Mouse (Mus musculus) right cerebral cortex, postnatal 4 days (tissue): Measurements from ENCODE around the gene Dlgap1.
A peak's percentile ranks its signal among the peaks of the same experiment; 100 is the strongest.

Experiments used
- DNase-seq: peaks from one replicate; pipeline ENCODE4 v3.0.0-alpha.2; 2022

The Dlgap1 gene

DNA sequence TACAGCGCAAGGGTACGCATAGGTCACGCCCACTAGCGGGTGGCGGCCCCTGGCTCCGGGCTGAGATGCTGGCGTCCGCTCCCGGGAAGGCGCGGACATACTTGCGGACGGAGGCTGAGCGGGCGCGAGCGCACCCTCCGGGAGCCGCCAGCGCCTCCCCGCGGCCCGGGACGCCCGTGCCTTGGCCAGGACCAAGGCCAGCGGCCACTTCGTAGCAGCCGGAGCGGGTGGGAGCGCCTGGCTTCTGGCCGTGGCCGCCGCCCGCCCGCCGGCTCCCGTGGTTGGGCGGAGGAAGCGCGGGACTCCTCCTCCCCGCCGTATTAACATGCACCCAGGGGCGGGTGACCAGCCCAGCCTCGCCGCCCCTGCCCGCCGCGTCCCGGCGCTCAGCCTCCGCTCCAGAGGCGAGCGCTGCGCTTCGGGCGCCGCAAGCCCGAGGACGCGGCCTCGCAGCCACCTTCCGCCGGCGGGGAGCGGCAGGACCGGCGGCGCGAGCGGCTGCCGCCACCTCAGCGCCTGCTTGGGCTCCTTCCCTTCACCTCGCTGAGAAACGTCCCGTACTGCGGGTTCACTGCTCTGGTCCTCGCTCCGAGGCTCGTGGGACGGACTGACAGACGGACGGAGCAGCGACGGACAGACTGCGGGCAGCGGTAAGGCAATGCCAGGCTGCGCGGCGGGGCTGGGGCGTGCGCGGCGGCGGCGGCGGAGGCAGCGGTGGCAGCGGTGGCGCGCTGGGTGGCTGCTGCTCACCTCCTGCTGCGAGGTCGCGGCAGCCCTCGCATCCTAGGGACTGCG lies at the start of gene Dlgap1:
TSS of gene Dlgap1 (plus strand) at position 53 of the 795 bp plus-strand sequence.
- peak; percentile 74 for DNase-seq

DNA sequence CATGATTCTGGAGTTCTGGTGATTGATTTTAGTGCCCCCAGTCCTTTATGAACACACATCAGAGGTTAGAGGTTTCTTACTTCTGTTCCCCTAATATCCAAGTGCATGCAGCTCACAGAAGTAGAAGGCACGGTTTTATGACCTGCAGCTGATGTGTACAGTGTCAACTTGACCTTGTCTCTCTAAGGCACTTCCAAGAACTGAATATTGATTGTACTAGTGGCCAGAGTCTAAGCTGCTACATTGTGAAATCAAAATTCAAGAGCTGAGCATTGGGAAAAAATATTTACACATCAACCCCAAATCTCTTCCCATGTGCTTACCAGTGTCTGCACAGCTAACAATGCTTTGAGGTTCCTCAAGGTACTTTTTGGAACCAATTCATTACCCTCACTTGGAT lies 13.9 kb upstream of the Dlgap1 start:
- no peak for DNase-seq

DNA sequence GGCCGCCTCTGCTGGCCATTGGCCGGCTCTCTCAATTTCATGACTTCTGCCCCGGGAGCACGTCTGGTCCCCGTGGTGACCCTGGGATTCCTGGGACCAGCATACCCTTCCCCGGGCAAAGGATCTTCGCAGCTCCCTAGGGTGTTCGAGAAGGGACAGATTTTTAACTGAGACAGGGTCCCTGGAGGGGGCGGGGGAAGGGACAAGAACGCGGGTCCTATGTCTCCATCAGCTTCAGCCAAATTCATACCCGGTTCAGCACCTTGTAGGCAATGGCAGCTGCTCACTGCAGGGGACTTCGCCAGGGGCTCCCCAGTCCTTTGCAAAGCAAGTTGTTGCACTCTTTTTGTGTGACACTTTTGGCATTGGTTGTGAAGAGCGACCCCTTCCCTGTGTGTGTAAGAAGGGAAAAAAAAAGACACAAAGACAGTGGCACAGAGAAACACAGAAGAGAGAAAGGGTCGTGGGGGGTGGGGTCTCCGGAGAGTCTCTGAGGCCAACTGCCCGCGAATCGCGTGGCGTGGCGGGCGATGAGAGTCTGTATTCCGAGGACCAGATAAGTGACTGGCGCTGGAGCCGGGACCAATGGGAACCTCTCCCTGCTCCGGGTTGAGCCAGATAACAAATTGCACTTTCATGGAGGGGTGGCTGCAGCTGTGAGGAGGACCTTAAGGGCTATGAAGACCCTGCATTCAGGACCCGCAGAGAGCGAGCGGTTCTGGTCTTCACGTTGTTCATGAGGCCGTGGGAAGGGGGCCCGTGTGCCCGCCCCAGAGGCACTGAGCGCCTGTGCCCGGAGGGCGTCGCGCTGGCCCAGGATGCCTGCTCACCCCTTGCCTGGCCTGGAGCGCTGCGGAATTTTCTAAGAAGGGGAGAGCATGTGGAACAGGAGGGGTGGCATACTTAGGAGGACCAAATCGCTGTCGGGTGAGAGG lies 1.2 kb downstream of the Dlgap1 start:
- DNase-seq, result peak; percentile 48

DNA sequence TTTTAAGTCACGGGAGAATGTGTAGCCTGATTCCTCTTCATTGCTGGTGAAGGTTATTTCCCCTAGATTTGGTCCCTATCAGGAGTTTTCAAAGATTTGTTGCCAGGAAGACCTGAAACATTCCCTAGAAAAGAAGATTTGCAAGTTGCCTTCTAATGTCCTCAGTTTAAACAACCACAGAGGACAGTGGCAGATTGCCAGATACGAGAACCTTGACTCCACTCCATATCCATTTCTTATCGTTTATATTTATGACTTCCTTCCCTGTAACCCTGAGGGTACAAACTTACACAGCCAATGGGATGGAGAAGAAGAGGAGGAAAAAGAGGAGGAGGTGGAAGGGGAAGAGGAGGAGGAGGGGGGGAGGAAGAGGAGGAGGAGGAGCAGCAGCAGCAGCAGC lies 4.2 kb downstream of the Dlgap1 start:
- no peak for DNase-seq

DNA sequence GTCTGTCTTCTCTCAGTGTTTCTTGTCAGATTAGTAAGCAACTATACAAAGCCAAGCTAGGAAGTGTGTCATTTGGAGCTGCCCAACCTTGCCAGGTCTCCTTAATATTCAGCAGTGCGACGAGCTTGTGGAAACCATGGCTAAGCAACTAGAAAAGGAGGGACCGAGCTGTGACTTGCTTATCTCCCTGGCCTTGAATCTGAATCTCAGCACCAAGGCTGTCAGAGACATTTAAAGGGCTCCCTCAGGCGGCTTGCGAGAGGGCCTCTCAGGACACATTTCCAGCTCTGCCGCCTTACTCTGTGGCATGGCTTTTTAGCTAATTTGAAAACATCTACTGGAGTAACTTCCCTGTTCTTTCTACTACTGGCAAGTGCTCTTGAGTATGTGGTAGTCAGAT lies 5.1 kb downstream of the Dlgap1 start:
- no peak for DNase-seq

DNA sequence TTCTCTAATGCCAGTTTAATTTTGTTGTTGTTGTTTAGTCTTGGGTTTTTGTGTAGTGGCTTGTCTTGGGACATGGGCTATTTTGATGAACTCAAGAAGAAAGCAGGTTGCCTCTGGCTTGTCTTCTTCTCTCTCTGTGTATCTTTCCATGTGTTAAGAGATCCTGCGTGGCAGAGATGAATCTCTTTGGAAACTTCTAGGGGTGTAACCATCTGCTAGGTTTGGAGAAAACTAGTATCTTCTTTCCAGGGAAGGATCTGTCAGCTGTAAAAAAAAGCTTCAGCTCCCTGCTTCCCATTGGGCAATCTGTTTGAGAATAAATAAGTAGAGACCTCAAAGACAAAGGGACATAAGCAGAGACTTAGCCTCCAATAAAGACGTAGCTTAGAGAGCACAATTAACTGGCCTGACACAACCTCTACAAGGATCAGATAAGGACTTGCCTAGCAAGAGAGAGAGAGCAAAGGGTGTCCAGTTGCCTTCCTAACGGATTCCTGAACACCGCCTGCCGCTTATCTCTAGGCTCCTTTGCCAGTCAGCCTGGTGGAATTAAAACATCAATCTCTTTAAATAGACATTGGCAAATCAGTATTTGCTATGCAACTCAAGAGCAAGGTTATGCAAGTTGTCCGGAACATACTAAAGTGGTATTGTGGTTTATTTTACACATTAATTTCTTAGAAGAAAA lies 13.5 kb downstream of the Dlgap1 start:
- no peak for DNase-seq

DNA sequence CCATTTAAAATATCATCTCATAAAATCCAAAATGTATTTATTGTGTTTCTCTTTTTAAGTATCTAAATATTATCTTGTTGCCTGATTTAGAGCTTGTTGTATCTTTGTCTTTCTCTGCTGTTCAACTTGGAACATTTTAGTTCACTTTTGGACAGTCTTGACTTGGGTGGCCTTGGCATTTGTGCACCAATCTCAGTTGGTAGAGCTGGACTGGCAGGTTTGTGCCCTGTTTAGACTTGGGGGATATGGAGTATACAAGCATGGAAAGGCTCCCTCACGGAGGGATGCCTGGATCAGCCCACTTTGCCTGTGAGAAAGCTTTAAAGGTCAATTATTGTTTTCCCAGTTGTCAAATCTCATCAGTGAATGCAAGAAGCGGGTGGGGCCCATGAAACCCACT lies 27.5 kb downstream of the Dlgap1 start:
- DNase-seq, result no peak

DNA sequence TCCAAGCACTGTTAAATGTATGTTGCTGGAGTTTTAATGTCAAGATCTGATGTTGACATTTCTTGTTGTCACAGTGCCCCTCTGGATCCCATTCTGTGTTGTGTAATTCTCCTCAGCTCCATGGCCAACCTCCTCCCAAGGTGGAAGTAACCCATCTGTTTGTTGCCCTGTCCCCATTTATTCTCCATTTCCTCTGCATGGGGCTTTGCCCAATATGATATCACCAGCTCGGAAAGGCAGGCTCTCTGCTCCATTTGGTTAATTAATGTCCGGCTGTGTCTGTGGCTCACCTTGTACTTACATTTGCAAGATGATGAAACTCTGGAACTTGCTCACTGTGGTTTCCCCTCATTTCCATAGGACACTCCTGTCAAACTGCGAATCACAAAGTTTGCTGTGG lies 33.2 kb downstream of the Dlgap1 start:
- DNase-seq, result no peak

DNA sequence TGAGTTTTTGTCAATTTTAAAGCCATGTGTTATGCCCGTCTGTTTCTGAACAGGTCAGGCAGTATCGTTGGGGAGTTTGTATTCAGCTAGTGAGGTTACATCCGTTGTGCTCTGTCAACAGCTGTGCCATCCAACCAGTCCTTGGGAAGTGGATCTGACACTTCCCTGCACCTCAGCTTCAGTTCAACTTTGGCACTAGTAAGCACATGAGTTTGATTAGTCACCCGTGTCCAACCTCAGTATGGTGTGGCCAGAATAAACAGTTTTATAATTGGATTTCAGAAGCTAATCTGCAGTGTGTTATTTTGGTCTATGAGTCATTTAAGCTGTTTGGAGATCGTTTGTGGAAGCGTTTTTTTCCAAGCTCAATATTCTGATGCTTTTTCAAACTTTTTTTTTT lies 35.8 kb downstream of the Dlgap1 start:
- no peak for DNase-seq

DNA sequence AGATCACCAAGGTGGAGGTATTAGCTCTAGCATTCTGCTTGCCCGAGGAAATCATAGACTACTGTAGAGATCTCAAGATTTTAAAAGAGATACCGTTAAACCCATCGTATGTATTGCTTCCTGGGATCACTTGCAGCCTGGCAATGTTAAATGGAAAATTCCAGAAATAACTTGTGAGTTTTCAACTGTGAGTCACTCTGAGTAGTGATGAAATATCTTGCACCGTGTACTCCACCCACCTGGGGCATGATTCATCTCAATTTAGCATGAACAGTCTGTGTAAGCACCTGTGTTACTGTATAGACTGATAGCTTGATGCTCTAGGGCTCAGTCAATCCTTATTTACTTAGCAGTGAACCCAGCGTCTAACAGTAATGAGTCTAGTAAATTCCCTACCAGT lies 38.7 kb downstream of the Dlgap1 start:
- no peak for DNase-seq

DNA sequence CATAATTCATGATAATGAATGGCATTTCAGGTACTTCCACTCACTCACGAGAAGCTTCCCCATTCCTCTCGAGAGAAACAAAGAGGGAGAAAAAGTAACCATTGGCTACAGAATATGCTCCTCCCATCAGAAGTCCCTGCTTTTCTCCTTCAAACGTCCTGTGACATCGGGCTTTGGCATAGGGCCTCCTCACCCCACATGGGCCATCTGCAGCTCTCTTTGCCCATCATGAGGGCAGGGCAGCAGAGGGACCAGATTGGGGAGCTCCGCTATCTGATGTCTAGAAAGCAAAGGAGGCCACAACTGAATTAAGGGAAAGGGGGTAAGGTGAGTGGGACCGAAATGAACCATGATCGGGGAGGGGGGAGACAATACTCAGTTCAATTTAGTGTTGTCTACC lies 47.6 kb downstream of the Dlgap1 start:
- DNase-seq, result no peak

DNA sequence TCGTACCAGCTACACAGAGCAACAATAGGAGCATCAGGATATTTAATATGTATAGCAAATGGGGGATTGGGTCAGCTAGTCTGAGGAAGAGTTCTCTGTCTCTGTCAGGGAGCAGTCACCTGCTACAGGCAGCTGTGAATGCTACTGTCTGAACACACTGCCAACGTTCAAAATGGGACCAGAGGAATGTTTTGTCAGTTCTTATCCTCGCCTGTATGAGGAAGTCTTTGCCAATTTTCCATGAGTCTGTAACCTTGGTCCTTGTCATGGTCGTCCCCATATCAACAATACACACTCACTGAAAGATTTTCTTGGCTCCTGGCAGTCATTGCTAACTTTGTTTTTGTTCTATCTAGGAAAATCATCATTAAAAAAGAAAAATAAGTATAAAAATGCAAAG lies 51.5 kb downstream of the Dlgap1 start:
- no peak for DNase-seq

DNA sequence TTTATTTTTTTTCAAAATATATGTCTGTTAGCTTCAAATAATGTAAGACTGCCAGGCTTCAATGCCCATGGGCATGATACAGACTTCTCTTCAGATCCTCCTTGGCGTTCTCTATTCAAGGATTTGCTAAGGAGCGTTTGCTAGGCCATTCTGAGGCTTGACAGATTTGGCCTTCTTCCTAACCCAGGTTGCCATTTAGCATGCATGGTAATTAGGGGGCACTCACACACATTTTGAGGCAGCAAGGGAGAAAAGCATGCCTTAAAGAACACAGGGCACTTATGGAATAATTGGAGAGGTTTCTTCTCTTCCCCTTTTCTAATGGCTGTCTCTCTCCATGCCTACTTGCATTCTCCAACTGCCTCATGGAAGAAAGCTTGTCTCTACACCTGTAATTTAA lies 53.7 kb downstream of the Dlgap1 start:
- no peak for DNase-seq

DNA sequence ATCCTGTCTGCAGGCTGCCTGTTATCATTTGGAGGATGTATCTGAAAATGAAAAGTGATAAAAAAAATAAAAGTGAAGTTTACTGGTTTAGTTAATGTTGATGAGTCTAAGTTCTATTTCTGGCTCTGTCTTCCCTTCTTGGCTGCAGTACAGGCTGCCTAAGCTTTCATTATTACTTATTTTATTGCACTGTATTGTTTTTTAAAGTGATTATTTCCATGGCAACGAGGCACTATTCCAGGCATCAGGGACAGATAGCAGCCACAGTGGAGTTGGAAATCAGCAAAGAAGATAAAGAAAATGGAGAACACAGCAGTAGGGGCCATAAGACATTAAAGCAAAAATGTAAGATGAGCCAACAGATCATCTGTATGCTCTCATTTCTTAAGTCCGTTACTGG lies 66.0 kb downstream of the Dlgap1 start:
- DNase-seq, result no peak

DNA sequence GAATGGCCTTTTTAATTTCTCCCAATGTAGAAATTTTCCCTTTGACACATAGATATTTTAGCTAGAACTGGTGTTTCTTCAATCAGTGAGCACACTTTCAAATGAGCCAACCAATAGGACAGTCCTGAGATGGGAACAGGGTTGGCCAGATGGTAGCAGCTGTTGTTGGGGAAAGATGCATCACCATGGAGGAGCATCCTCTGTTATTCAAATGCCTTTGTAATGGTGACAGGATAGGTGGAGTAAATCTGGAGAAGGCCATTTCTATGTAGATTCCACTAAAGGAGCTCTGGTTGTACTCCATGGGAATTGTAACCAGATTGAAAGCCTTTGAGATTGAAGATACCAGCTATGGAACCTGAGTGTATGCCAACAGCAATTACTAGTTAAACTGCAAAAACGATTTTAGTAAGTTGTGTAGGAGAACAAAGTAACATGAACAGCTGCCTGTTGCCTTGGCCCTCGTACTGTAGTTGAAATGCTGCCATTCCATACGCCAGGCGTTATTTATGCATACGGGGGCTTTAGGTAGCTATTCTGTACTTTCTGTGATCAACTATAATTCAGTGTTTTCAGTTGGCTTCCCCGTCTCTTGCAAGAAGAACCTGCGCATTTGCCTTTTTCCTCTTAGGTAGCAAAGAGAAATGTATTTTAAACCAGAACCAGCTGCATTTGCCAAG lies 72.0 kb downstream of the Dlgap1 start:
- DNase-seq, result no peak

DNA sequence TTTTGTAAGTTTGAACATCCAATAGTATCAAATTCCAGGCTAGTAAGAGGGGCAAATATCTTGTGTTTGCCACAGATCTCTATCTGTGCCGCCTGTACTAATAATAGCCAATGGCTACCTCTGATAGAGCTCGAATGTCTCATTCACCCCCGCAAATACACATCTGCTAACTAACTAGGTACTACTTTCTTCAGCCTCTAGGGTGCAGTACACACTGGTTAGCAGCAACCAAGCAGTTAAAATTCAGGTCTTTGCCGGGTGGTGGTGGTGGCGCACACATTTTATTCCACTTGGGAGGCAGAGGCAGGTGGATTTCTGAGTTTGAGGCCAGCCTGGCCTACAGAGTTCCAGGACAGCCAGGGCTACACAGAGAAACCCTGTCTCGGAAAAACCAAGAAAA lies 99.4 kb downstream of the Dlgap1 start:
- DNase-seq, result no peak

DNA sequence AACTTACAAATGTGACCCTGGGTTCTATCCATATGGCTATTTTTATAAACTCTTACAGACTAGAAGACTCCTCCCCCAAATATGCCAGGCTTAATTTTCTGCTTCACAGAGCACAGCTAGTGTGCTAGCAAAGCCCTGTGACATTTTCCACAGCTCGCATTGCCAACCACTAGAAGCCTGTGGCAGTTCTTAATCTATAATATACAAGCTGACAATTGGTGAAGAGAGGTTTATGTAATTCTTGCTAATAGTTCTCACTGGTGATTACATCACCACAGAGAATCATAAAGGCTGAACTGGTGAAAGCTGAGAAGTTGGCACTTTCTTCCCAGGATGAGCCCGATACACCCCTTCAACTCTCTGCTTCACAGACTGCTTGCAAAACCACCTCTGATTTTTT lies 103.2 kb downstream of the Dlgap1 start:
- no peak for DNase-seq

DNA sequence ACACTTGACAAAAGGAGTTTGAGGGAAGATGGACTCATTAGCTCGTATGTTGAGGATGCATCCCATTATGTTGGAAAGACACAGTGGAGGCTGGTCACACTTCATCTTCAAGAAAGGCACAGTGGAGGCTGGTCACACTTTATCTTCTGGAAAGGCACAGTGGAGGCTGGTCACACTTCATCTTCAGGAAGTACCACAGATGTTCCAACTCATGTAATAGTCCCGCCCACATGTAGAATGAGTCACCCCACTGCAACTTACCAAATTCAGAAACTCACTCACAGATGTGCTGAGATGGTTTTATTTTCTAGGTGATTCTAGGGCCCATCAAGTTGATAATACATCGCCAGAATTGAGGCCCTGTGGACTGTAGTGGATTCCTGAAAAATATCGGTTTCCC lies 119.3 kb downstream of the Dlgap1 start:
- no peak for DNase-seq

DNA sequence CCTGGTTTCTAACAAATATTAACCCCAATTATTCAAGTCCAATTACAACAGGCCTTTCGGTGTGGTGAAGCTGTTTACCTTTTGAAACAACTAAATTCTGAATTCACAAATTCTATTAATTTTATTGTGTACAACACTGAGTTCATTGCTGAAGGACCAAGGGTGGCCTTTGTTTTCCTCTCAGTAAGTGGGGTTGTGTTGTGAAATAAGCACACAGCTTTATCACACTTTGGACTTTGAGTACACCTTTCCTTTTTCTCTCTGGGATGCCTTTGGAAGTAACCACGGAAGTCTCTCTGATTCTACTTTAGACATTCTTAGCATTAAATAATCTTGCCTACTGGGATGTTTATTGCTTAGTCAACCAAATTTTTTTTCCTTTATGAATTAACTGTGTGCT lies 121.9 kb downstream of the Dlgap1 start:
- DNase-seq, result no peak

DNA sequence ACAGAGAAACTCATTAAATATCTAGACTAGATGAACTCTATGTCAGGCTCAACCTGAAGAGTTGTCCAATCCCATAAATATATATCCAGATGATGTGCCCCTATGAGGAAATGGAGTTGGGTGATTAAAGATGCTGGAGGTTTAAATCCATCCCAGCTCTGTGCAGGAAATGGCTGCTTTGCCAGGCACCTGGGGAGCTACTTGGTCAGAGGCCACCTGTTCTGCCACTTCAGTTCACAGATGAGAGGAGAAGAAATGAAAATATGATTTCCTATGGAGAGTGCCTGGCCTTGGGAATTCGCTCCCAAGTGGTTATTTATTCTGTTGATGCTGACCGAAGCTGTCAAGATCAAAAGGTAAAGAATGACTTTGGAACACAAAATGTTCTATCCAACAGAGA lies 160.3 kb downstream of the Dlgap1 start:
- no peak for DNase-seq

DNA sequence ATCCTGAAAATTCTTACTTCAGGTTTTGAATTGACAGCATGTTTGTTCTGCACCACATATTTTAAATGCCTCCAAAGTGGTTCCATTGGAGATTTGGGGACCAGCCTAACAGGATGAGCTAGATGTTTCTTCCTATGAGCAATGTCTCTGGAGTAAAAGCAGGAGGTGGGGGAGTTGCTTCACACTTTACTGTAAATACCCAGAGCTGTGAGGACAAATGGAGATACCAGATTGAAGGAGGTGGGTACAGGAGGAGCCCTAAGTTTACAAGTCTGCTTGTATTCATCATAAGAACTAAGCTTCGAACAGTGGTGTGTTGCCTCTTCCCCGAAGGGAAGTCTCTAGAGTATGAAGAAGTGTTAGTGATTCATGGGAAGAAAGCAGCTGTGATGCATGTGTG lies 201.0 kb downstream of the Dlgap1 start:
- no peak for DNase-seq

DNA sequence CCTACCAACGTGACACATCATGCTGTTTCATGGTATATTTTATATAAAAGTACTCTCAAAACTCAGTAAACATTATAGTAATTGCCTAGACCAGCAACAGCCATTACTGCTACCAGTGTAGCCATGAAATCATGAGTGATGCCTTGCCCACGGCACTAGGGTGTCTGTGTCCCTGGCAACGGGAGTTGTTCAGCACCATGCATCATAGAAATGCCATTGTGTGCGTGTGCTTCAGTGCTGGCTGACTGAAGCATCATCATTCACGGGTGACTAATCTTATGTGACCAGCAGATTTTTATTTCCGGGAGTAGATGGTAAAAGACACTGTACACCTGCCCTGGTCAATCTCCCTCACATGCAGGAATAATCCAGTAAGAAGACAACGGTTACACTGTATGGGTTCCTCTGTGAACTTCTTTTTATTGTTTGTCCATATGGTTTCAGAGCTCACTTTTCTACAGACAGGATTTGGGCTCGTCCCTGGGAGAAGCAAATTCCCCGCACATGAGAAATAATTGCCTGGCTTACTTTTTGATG lies 203.7 kb downstream of the Dlgap1 start:
- no peak for DNase-seq

DNA sequence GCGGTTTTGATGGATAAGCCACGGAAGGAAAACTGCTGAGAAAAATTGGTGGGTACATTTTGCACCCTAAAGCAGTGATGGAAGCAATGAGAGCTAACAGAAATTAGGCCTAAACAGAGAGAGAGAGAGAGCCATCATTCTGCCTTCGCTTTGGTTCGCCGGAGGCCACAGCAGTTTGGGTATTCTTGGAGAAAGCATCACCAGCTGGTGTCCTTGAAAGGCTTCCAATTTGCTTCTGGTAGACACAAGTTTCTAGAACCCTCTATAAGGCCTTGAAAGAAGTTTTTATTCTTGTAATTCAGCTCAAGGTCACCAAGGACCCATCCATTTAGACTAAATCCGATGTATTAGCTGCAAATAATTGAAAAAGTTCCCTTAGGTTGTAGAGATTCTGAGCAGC lies 205.0 kb downstream of the Dlgap1 start:
- DNase-seq, result no peak
